Mouse (Mus musculus) A20 (cell line): ENCODE results near the gene Phf21a.

Experiments
- DNase-seq: peaks from one replicate; pipeline ENCODE4 v3.0.0-alpha.2; 2011; ENCODE audit warnings: low read depth, low spot score

Phf21a gene

GRCm38 (mm10) chr2:92092817-92093216 is at the start of gene Phf21a:
Gene Phf21a (plus strand): TSS chr2:92093117.
- DNase-seq: no peak

DNA sequence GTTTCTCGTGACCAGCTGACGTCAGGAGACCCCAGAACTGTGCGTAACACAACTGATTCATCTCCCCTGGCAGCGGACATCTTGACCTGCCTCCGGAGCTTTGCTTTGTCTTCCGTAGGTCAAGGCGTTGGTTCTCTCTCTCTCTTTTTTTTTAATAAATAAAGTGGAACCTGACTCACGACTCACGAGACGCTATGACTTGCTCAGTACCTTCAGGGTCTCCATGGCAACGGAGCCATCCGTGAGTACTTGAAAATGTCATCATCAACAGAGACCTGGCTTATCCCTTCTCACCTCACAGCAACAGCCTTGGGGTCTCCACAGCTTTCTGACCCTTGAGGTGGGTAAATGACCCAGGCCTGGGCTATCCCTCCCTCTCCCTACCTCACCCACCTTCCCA is 49.6 kb upstream of the Phf21a start:
- DNase-seq: no peak

GRCm38 (mm10) chr2:92047601-92048000 is 45.3 kb upstream of the Phf21a start:
- no peak for DNase-seq

DNA sequence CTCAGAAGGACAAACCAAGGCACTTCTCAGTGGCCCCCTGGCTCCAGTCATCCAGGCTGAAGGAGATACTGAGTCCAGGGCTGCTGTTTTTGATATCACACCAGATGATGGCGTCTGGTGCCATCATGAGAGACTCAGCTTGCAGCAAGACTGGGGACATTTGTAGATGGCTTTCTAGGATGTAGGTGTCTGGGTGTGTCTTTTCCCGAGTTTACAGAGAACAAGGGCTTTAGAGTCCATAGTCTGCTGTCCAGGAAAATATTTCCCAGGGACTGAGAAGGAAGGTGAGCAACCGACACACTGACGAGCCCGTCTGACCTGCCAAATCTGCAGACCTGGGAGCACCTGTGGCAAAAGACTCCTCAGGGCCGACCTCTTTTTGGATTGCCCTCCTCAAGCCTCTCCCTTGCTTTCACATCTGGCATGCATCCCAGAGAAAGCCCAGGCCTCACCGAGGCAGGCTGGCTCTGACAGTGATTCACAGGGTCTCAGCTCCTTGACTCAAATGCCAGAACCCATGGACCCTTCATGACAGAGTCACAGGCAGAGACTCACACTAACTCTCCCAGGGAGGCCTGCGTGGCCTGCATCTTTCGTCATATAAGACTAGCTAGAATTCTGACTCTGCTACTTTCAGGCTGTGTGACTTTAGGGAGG is 44.8 kb upstream of the Phf21a start:
- DNase-seq: no peak

GRCm38 (mm10) chr2:92052188-92052587 is 40.7 kb upstream of the Phf21a start:
- DNase-seq: no peak

DNA sequence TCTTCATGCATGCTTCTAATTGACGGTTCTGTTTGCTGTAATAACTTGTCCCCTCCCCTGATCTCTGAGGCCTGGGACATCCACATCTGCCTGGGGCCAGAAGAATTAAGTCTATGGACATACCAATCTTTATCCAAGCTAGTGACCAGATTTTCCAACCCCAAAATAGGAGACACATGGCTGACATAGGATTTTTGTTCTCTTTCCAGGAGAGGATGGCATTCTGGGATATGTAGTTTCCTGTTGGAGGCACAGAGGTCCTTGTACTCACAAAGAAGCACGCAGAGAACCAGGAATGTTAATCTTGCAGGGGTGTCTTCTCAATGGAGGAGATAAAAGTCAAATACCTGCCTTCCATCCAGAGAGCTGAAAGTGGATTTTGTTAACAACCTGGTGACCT is 40.2 kb upstream of the Phf21a start:
- DNase-seq: no peak

GRCm38 (mm10) chr2:92055101-92055813 is 37.7 kb upstream of the Phf21a start:
- peak; percentile 96 for DNase-seq

DNA sequence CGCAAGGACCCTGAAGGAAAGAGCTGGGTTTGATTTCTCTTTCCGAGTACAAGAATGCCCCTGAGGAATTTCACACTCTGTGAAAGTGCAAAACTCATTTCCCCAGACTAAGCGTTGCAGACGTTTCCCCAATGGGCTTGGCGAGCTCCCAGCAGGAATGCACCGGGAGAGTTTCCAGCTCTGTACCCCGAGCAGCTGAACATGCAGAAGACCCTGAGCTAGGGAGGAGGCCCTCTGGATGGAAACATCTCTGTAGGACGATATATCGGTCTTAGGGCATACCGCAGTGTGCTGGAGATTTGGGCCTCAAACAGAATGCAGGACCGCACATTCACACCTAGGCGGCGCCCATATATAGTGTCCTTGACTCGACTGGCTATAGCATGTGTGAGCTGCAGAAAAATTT is 37.1 kb upstream of the Phf21a start:
- DNase-seq: peak; percentile 88

- no peak for DNase-seq
Observed at GRCm38 (mm10) chr2:92056760-92057159, 36.2 kb upstream of the Phf21a start.

- DNase-seq: peak; percentile 87
Observed at GRCm38 (mm10) chr2:92058469-92058868, 34.4 kb upstream of the Phf21a start.

- peak; percentile 50 for DNase-seq
Observed at GRCm38 (mm10) chr2:92058936-92059335, 34.0 kb upstream of the Phf21a start.

- DNase-seq: peak; percentile 76
Observed at GRCm38 (mm10) chr2:92059481-92060220, 33.3 kb upstream of the Phf21a start.

DNA sequence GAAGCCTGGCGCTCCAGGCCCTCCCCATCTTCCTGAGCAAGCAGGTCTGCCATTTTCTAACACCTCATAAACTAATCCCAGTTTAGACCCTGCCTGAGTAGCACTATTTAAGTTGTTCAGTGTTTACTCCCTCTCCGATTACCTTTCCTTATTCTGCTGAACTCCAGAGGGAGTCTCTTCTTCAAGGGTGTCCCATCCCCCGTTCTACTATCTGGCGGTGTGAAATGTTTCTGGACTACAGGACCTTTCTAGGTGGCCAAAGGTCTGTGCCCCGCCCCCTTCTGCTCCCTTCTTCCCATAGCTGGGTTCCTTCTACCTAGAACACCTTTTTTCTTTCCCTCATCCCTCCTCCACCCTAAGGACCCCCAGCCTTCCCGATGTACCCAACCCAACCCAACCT is 32.6 kb upstream of the Phf21a start:
- DNase-seq: no peak

DNA sequence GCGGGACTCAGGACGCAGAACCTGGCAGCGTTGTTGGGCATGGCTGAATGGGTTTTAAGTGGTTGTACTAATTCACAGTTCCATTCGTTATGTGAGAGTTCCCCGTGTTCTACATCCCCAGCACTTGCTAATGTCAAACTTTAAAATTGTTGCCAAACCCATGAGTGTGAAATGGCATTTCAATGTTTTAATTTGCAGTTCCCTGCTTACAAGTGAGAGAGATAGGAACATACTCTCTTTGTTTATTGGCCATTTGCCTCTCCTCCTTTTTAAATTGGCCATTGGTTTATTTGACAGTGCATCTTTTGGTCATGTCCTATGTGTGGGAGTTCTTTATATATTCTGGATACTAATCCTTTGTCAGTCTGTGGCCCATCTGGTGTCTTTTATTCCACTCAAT is 31.6 kb upstream of the Phf21a start:
- no peak for DNase-seq

DNA sequence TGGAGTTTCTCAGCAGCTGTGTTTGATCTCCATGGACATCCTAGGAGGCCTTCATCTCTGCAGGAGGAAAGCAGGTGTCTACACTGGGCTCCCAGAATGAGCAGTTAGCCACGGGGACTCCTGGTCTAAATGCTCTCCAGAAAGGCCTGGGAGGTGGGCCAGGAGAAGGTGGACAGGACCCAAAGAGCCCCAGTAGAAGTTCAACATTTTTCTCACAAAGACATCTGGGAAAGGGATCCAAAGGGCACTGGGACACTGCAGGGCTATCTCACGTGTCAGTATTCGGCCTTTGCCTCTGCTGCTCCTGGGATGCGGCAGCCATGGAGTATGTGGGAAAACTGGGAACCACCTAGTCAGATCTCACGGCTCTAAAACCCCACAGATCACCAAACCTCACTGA is 29.8 kb upstream of the Phf21a start:
- no peak for DNase-seq

DNA sequence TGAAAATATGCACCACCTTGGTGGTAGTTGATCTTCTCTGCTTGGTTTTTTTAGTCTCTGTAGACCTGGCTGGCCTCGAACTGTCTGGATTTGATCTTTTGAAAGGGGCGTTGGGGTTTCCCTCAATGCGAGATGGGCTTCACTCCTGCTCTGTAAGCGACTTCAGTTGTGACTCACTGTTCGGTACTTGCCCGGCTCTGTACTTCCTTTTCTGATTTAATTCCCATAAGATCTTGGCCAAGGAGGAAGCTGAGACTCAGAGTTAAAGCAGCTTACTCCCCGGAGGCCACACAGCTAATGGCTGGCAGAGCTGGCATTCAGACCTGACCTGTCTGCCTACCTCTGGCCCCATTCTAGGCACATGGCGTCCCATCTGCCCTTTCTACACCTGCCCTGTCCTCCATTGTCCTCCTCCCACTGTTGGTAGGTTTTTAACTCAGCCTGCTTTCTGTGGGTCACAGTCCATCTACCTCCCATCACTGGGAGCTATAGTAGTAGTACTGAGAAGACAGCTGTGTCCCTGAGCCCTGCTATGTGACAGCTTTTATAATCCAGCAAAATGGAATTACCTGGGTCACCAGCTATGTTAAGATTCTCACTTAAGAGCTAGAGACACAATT is 27.5 kb upstream of the Phf21a start:
- DNase-seq: peak; percentile 37

GRCm38 (mm10) chr2:92065938-92066337 is 27.0 kb upstream of the Phf21a start:
- no peak for DNase-seq

- DNase-seq: no peak
Observed at GRCm38 (mm10) chr2:92066899-92067298, 26.0 kb upstream of the Phf21a start.

- DNase-seq: no peak
Observed at GRCm38 (mm10) chr2:92067600-92067999, 25.3 kb upstream of the Phf21a start.

- DNase-seq: no peak
Observed at GRCm38 (mm10) chr2:92069630-92070029, 23.3 kb upstream of the Phf21a start.

- no peak for DNase-seq
Observed at GRCm38 (mm10) chr2:92071143-92071542, 21.8 kb upstream of the Phf21a start.

GRCm38 (mm10) chr2:92076086-92076692 is 16.7 kb upstream of the Phf21a start:
- DNase-seq: no peak
